Mouse (Mus musculus) testis, adult 2 months (tissue): ENCODE measurements around the gene Lrrc59. TPM values are rescaled to one million over a fixed set of nuclear protein-coding genes. Genes with fewer than 3 reads are reported as not detected.
"Not testable (repeated sequence)": the region's sequence is repeated elsewhere in the genome, so short reads cannot be mapped to it uniquely, and the experiment has no call there.

Experiments
- H3K27ac ChIP-seq: fragments of 200-500 bp; 2 replicates; pipeline ENCODE4 v1.5.1; 2012; ENCODE audit warnings: low read depth, low read length; ENCODE audit not compliant: control insufficient read depth, insufficient read depth
- H3K27me3 ChIP-seq: fragments of 200-500 bp; 2 replicates; pipeline ENCODE4 v1.6.1; 2012; ENCODE audit warnings: mild to moderate bottlenecking, low read length, moderate library complexity; ENCODE audit not compliant: control insufficient read depth, insufficient read depth
- H3K36me3 ChIP-seq: fragments of 200-500 bp; 2 replicates; pipeline ENCODE4 v1.6.1; 2012; ENCODE audit warnings: mild to moderate bottlenecking, low read length; ENCODE audit not compliant: control insufficient read depth, insufficient read depth
- H3K4me1 ChIP-seq: fragments of 200-500 bp; 2 replicates; pipeline ENCODE4 v1.6.1; 2012; ENCODE audit warnings: low read length; ENCODE audit not compliant: control insufficient read depth, insufficient read depth
- H3K4me3 ChIP-seq: fragments of 200-500 bp; 2 replicates; pipeline ENCODE4 v1.5.1; 2012; ENCODE audit warnings: low read depth, mild to moderate bottlenecking, low read length, moderate library complexity, mixed read lengths; ENCODE audit not compliant: control insufficient read depth
- CTCF ChIP-seq: fragments of 200-500 bp; IDR thresholded peaks from 2 replicates; pipeline ENCODE4 v1.5.1; 2012; ENCODE audit warnings: low read depth, mild to moderate bottlenecking, inconsistent platforms, low read length, moderate library complexity; ENCODE audit not compliant: control insufficient read depth, insufficient read depth, insufficient replicate concordance
- POLR2A ChIP-seq: fragments of 200-500 bp; IDR thresholded peaks from 2 replicates; pipeline ENCODE4 v1.6.1; 2012; ENCODE audit warnings: low read depth, mild to moderate bottlenecking, inconsistent platforms, low read length, moderate library complexity; ENCODE audit not compliant: control insufficient read depth
- polyA plus RNA-seq: library from polyadenylated mRNA; depleted of rRNA; stranded (reverse); fragments of >200 nt; gene quantifications from 2 replicates; pipeline ENCODE4 v1.2.3, GENCODE M21; 2012

Lrrc59 gene
- polyA plus RNA-seq, 1 experiment: 75.9 TPM

- Histone ChIP-seq H3K36me3 (peaks cover 2% of the 10 kb centered on the region), H3K4me3 (no peak overlapping the region), H3K27ac (no peak overlapping the region), H3K4me1 (peaks cover 10% of the 10 kb centered on the region), H3K27me3 (no peaks in the 10 kb centered on the region)
- no peak for TF ChIP-seq CTCF
- no peak for TF ChIP-seq POLR2A
These were observed 3.4 kb downstream of the Lrrc59 start for GRCm38 (mm10) chr11:94632988-94633387.

- Histone ChIP-seq H3K4me3 (no peak overlapping the region), H3K36me3 (peaks cover 2% of the 10 kb centered on the region), H3K27me3 (no peaks in the 10 kb centered on the region), H3K4me1 (peaks cover 8% of the 10 kb centered on the region), H3K27ac (no peak overlapping the region)
- TF ChIP-seq CTCF (no peak), POLR2A (no peak)
These were observed 4.9 kb downstream of the Lrrc59 start for GRCm38 (mm10) chr11:94634431-94634830.

GRCm38 (mm10) chr11:94644461-94645219 lies 15.1 kb downstream of the Lrrc59 start:
- TF ChIP-seq POLR2A (no peak), CTCF (no peak)

GRCm38 (mm10) chr11:94646457-94646856 lies 16.9 kb downstream of the Lrrc59 start:
- Histone ChIP-seq H3K4me3 (no peak overlapping the region), H3K4me1 (no peaks in the 10 kb centered on the region), H3K27ac (no peak overlapping the region), H3K27me3 (no peaks in the 10 kb centered on the region), H3K36me3 (peaks cover 3% of the 10 kb centered on the region)
- TF ChIP-seq CTCF: no peak
- TF ChIP-seq POLR2A: no peak

More at GRCm38 (mm10) chr11:94644461-94645219, 15.1 kb downstream of the Lrrc59 start:
- Histone ChIP-seq H3K27me3 (no peaks in the 10 kb centered on the region), H3K27ac (no peak overlapping the region), H3K4me1 (no peaks in the 10 kb centered on the region), H3K4me3 (no peak overlapping the region), H3K36me3 (peaks cover 5% of the 10 kb centered on the region)

- not testable (repeated sequence) for H3K4me3 ChIP-seq, H3K4me1 ChIP-seq, H3K27ac ChIP-seq, H3K27me3 ChIP-seq, H3K36me3 ChIP-seq
These were observed 21.7 kb downstream of the Lrrc59 start for GRCm38 (mm10) chr11:94651241-94651640.

- TF ChIP-seq POLR2A (no peak), CTCF (no peak)
These were observed 23.4 kb downstream of the Lrrc59 start for GRCm38 (mm10) chr11:94652973-94653372.

GRCm38 (mm10) chr11:94653663-94654436 lies 24.3 kb downstream of the Lrrc59 start, which contains the start of the genes Mrpl27 and Eme1:
Mrpl27 (plus strand) TSS chr11:94653767.
Eme1 (minus strand) TSS chr11:94653964.
- H3K4me1 ChIP-seq: no peaks in the 10 kb centered on the region
- peak within 1 kb of the TSS; percentile 97 for H3K4me3 ChIP-seq
- TF ChIP-seq POLR2A: peak; percentile 57; the same call in 1 of the 2 replicates
- no peak for TF ChIP-seq CTCF
- no peaks in the 10 kb centered on the region; the same call in 1 of the 2 replicates for H3K36me3 ChIP-seq
- H3K27ac ChIP-seq: peak within 1 kb of the TSS; percentile 95
- no peaks in the 10 kb centered on the region for H3K27me3 ChIP-seq

More at GRCm38 (mm10) chr11:94652973-94653372, 23.4 kb downstream of the Lrrc59 start:
- no peaks in the 10 kb centered on the region; the same call in 1 of the 2 replicates for H3K36me3 ChIP-seq
- H3K27ac ChIP-seq: no peak overlapping the region
- no peak overlapping the region; the same call in 1 of the 2 replicates for H3K4me3 ChIP-seq
- H3K4me1 ChIP-seq: no peaks in the 10 kb centered on the region
- no peaks in the 10 kb centered on the region for H3K27me3 ChIP-seq
